Mouse (Mus musculus) mouse embryonic stem cell (cell line): ENCODE data around the gene Ooep.
"Not testable (repeated sequence)": the region's sequence is repeated elsewhere in the genome, so short reads cannot be mapped to it uniquely, and the experiment has no call there.

Experiments used
- in situ Hi-C, 2 experiments: fragments of 300-500 bp; cut with MboI; formaldehyde crosslinking; loops; 1 replicate in 1 of 2; 3 replicates in 1 of 2; pipeline ENCODE4 v1.14.3; 2019 to 2020; ENCODE audit warnings: low sequenced_read_pairs in 2 of 2, low pct_unique_long_range_greater_than_20kb in 1 of 2, mixed read lengths in 1 of 2; ENCODE audit not compliant: unreplicated experiment in 1 of 2

The Ooep gene

GRCm38 (mm10) chr9:78369786-78370185 lies 8.7 kb downstream of the Ooep start:
- in situ Hi-C loops: no loop called here

DNA sequence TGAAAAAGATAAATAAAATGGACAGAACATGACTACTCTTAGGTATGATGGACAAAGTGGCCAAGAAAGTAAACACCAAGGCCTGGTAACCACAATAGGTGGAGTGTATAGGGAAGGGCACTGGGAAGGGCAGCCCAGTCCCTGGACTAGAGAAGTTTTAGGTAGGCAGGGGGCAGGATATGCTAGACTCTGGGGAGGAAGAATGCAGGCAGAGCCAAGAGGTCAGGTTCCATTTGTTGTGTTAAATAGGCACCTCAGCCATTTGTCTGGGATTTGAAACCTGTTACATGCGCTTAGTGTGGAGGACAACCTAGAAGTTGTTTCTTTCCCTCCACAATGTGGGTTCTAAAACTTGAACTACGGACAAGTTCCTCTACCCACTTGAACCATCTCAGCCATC lies 9.2 kb downstream of the Ooep start:
- in situ Hi-C loops: no loop called here

GRCm38 (mm10) chr9:78368671-78369293 lies 9.7 kb downstream of the Ooep start:
- in situ Hi-C loops: no loop called here

GRCm38 (mm10) chr9:78367959-78368358 lies 10.6 kb downstream of the Ooep start, which contains the start of gene Dppa5a:
Gene Dppa5a, minus strand, starts transcription at chr9:78368177.
- in situ Hi-C loops: not testable (repeated sequence)

DNA sequence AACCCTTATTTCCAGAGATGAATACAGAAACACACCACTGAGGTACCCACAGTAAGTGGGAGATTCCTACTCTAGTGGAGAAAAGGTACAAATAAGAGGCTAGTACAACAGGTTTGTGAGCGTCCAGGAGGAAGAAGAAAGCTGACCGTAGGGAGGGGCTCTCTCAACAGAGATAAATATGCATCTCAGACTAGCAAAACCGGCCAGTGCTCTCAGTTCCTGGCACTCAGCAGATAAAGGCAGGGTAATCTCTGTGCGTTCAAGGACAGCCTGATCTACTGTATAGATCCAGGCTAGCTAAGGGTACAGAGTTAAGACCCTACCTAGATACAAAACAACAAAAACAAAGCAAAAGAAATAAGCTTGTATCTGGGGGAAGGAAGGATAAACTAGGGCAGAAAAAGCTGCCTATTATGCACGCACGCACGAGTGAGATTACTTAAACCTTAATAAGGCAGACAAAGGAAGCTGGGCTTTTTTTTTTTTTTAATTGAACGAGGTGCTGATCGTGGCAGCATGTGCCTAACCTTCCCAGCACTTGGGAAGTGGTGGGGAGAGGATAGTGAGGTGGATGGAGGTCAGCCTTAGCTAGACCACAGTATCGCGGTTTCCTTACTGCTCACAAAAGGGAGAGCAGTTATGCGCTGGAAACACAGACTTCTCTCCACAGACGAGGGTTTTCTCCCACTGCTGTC lies 12.5 kb downstream of the Ooep start:
- in situ Hi-C loops: no loop called here

DNA sequence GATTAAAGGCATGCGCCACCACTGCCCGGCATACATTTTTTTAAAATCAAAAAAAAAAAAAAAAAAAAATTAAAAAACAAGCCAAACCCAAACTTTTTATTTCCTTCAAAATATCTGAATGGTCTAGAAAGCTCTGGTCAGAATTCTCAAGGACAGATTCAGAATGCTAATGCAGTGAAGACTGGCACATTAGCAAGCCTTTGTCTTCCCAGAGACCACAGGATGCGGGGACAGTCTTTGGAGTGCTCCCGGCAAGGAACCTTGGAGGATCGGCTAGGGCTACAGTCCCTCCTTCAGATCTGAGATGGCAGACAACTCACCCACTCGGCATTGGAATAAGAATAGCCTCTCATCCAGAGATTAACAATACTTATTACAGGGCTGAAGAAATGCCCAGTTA lies 13.8 kb downstream of the Ooep start:
- in situ Hi-C loops: no loop called here

DNA sequence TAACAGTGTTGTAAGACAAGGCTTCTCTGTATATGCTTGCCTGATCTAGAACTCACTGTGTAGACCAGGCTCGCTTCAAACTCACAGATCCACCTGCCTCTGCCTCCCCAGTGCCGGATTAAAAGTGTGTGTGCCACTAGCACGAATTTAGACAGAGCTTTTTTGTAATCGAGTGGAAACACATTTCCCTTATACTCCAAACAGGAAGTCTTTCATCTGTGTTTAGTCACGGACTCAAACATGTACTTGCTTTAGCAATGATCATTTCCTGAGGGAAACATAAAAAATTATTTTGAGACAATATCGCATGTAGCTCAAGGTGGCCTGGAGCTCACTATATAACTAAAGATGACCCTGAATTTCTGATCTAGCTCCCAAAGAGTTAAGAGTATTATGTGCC lies 15.2 kb downstream of the Ooep start:
- in situ Hi-C loops: no loop called here

DNA sequence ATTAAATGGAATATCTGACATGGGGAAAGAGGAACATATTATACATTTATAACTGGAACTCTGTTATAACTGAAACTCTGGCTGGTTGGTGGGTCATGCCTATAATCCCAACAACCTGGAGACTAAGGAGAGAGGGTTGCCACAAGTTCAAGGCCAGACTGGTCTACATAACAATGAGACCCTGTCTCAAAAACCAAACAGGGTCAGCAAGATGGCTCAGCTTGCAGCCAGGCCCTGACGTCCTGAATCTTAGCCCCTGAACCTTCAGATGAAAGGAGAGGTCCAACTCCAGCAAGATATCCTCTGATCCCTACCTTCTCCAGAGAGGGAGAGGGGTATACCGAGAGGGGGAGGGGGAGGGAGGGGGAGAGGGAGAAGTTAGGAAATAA lies 18.0 kb downstream of the Ooep start:
- in situ Hi-C loops: no loop called here

DNA sequence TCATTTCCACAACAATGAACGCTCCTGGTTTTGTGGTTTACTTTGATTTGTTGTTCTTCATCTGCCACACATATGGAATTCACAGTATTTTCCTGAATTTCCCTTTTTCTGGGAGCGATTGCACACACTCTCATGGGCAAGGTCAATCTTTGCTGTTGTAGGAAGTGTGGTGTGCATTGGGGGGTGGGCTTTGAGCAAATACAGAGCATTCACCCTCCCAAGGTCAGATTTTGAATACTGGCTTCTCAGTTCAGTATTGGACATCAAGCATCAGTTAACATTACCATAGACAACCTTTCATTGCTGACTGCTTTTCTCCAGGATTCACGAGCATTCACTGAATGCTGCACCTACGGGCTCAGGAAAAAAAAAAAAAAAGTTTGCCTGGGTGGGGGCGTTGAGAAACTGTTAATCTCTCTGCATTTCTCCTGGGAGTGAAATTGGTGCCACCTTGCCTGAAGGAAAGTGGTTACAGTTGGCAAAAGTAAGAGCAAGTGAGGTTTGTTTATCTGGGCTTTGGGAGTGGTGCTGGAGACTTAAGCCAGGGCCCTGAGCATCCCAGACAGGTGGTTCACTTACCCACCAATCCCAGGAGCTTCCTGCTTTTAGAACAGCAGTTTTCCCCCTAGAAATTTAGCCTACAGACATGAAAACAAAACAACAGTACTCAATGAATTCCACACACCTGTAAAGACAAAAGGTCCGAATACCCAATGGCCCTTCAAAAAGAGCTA lies 18.6 kb downstream of the Ooep start:
- in situ Hi-C loops: loop anchor here in 1 of 2 experiments (5.0 kb wide), 1 partner anchor 32 kb away; no protein-coding TSS in a partner anchor

DNA sequence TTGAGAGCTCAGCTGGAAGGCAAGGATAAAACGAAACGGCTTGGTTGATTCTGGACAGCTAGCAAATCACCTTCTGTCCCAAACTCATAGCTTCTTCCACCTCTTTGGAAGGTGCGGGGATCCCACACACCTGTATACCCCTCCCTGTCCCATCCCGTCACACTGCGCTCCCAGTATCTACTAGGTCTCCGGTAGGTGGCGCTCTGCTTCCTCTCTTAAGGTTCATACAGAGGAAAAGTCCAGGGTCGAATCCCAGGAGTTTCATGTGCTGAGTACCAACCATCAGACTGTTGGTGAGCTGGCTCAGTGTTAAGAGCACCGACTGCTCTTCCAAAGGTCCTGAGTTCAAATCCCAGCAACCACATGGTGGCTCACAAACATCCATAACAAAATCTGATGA lies 20.5 kb downstream of the Ooep start:
- in situ Hi-C loops: loop anchor here in 1 of 2 experiments (5.0 kb wide), 1 partner anchor 34 kb away; no protein-coding TSS in a partner anchor

GRCm38 (mm10) chr9:78355611-78356010 lies 22.9 kb downstream of the Ooep start, which contains the start of gene Gsta2:
Gene Gsta2, minus strand, starts transcription at chr9:78355788.
- in situ Hi-C loops: loop anchor here in 1 of 2 experiments (5.0 kb wide), 1 partner anchor 37 kb away; no protein-coding TSS in a partner anchor

DNA sequence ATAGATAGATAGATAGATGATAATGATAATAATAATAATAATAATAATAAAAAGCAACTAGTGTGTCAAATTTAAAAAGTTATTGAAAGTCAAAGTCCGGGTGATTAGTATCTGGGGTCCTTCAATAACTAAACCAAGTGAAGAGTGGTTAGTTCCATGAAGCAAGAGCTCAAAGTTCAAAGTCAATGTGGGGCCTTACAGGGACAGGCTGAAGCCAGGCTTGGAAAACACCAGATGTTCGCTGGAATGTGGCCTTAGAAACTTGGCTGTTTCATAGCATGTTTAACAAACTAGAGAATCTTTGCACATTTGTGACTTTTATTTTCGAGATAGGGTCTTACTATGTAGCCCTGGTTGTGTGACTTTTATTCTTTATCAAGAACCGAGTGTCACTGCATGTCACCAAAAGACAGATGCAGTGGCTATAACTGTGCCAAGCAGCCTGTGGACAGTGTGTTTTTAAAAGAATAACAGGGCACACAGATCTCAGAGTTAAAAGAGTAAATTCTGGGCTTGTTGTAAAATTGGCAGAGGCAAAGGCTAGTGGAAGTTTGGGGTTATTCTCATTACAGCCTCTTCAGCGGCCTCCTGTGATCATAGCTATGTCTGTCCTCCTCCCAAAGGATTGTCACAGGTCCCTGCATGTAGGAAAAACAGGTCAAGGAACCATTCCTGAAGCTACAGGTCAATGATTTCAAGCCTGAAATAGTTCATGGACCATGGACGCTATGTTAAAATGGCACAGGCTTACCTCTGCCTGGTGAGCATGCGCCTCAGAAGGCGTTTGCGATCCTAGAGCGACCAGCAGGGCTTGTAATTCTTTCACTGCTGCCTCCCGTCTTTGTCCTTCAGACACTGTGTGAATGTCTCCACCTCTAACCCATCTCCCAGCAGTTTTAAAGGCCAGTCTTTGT lies 23.6 kb downstream of the Ooep start:
- in situ Hi-C loops: loop anchor here in 1 of 2 experiments (5.0 kb wide), 1 partner anchor 37 kb away; no protein-coding TSS in a partner anchor

GRCm38 (mm10) chr9:78351504-78352220 lies 26.9 kb downstream of the Ooep start:
- in situ Hi-C loops: no loop called here

GRCm38 (mm10) chr9:78350007-78350406 lies 28.5 kb downstream of the Ooep start:
- in situ Hi-C loops: not testable (repeated sequence)

DNA sequence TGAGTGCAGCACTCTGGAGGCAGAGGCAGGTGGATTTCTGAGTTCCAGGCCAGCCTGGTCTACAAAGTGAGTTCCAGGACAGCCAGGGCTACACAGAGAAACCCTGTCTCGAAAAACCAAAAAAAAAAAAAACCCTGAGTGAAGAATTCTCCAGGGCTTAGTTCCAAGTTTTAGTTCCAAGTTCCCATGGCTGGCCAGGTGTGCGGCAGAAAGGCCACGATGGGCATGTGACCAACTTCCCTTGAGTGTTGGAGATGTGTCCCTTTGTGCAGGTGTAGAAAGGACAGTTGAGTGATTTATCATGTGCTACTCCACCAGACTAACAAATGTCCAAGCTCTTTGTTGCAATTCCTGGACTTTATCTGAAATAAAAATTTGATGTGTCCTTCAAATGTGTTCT lies 29.4 kb downstream of the Ooep start:
- in situ Hi-C loops: not testable (repeated sequence)

- in situ Hi-C loops: not testable (repeated sequence)
Measured at GRCm38 (mm10) chr9:78348206-78349004, 30.1 kb downstream of the Ooep start.

DNA sequence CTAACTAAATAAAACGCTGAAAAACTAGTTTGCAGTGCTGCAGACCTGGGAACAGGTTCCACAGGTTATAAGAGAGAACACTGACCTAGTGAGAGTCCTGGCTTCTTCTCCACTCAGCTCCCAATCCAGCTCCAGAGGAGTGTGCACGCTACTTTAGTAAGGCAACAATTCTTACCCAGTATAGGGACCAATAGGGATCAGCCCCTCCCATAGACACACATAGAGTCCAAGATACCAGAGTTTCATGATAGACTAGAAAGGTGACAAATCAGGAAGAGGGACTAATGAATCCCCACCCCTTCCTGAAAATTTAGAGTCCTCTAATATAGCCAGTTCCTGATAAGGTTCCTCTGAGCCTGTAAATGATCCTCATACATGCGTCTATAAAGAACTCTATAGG lies 31.5 kb downstream of the Ooep start:
- in situ Hi-C loops: no loop called here
